Mouse (Mus musculus) thymus, postnatal 0 days (tissue): ENCODE measurements around the gene Igflr1. TPM values are rescaled to one million over a fixed set of nuclear protein-coding genes. Genes with fewer than 3 reads are reported as not detected.

Experiments
- DNase-seq: peaks from one replicate; pipeline ENCODE4 v3.0.0-alpha.2; 2015; ENCODE audit warnings: low spot score
- polyA plus RNA-seq: library from polyadenylated mRNA; unstranded; fragments of >200 nt; fragmentation: Nextera tagmentation; extraction: Ambion mirVana; gene quantifications from 2 replicates; pipeline ENCODE4 v1.2.1, GENCODE M21; 2015

The Igflr1 gene
- polyA plus RNA-seq, 1 experiment from 2014 or later: 7.8 TPM

DNA sequence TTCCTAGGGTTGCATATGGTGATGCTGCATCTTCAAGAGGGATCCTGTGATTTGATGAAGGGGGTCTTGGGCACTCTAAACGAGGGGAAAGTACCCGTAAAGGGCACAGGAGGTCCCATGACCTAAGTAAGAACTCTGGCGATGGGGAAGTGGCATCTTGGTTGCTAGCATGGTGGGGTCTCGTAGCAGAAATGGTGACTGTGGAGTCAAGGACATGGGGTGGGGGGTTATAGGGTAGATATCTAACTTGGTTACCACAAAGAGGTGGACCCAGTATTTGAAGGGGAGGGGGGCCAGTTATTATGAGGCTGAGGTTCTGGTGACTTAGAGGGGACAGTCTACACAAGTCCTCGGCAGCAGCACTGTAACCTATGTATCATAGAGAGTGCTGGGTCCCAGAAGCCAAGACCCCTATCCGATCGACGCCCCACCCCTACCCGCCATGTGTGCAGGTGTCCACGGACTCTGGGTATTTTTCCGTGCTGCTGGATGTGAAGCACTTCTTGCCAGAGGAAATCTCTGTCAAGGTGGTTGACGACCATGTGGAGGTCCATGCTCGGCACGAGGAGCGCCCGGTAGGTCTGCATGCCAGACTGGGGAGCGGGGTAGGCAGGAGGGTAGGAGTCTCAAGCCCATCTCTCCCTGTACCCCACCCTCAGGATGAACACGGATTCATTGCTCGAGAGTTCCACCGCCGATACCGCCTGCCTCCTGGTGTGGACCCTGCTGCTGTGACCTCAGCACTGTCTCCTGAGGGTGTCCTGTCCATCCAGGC, 11.2 kb upstream of the Igflr1 start:
- DNase-seq: no peak

DNA sequence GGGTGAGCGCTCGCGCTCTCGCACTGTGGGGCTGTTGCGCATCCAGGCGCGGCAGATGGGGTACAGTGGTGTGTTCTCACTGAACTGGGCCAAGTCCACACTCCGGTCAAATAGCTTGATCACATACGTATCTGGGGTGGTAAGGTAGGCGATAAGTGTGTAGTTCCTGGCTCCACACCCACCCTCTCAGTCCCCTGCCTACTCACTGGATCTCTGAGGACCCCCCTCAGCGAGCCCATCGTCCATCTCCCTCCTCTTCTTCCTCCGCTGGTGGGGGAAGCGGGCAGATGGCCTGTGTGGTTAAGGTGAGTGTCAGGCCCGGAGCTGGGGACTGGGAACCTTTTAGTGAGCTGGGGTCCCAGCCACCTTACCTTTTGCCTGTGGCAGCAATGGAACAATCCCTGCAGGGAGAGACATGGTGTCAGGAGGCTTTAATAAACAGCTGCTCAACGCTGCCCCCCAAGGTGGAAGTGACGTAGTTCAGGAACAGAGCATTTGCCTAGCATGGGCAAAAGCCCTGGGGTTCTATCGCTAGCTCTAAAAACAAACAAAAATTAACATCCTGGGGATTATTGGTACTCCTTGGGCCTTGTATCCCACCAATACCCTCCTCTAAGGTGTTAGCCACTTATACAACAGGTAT, 8.2 kb upstream of the Igflr1 start:
- DNase-seq: peak; percentile 31

DNA sequence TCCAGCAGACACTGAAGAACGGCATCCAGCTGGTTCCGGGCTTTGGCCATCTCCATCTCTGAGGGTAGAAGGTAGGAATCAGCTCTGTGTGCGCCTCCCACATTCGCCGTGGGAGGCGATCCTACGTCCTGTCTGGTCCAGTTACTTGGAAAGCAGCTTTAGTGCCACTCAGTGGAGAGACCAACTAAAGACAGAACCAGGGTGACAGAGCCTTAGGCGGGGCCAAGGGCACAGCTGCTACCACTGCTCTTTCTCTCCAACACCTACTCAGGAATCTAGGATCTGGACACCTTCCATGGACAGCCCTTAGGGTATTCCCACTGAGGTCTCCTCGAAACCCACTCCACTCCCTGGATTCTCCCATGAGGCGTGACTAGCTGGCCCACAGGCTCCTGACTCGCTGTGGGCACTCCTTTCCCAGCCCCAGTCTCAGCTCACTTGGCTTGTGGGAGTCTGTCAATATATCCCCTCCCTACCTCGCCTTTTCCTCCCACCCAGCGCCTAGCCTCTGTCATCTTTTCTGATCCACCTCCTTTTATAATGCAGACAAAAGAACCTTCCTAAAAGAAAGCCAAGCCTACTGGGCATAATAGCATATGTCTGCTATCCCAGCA, 7.2 kb upstream of the Igflr1 start:
- no peak for DNase-seq

DNA sequence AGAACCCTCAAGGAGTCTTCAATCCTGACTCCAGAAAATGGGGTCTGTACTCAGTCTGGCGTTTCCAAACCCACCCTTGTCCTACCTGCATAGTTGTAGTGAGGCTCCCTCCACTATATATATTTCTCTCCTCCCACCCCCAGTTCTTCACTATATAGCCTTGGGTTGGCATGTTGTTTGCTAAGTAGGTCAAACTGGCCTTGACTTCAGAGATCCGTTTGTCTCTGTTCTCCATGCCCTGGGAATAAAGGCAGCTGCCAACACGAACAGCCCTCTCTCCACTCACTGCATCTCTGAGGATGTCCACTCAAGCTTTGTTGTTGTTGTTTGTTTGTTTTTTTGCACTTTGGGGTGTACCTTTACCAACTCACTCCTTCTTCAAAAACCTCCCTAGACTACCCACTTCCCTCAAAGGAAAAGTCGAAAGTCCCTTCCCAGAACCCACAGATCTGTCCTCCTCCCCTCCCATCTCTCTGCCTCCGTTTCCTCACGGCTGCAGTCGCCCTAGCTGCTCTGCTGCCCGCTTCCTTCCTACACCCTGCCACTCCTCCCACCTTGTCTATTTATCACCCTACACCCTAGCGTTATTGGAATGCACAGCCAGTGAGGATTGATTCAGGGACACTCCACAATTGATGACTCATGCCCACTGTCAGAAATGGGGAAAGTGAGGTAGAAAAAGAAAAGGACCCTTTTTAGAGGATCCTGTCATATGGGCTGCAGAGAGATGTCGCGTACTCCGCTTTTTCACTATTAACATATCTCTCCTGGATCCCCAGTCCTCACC, 6.4 kb upstream of the Igflr1 start:
- peak; percentile 16 for DNase-seq

DNA sequence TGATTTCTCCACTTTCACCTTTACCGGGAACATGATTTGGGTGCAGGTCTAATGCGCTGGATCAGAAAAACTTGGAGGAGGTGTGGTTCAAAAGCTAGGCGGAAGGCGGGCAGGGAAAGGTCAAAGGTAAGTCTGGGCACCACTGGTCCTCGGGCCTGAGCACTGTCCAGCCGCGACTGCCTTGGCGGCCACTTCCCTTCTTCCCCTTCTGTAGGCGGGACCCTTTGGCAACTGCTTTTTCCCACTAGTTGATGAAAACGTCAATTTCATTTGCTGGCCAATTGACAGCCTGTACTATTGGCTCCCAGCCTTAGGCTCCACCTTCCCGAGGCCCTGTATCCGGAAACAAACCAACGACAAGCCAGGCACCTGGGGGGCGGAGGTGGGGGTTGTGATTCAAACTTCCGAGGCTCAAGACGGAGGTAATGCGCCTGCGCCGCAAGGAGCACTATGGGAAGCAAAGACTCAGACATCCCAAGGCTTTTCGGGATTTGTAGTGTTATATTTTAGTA, 5.7 kb upstream of the Igflr1 start, which contains the start of gene Lin37:
Gene Lin37 (minus strand): TSS at position 396 of the 512 bp plus-strand sequence.
- DNase-seq: peak; percentile 96

GRCm38 (mm10) chr7:30560296-30560695, 4.9 kb upstream of the Igflr1 start:
- DNase-seq: no peak

DNA sequence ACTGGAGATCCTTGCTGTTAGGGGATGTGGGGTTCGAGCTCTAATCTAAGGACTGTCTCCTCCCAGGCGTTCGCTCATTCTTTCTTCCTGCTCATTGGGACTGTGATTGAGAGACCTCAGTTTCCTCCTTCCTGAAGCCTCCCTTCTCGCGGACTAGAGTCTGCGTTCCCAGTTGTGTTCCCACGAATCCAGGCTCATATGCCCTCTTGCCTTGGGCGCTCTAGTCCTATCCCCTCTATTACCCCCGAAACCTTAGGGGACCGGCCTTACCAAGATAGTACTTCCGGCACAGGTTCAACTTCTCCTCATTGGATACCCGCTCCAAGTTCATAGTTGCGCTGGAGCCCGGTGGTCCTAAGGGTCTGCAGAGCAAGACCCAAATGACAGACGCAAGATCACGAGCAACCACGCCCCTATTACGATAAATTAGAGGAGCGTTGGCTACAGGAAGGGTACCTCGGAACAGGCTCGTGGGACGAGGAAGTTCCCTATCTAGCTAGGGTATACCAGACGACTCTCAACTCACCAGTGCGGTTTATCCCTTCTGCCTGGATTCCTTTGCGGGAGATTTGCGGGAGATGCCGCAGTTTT, 2.6 kb upstream of the Igflr1 start:
- DNase-seq: no peak

DNA sequence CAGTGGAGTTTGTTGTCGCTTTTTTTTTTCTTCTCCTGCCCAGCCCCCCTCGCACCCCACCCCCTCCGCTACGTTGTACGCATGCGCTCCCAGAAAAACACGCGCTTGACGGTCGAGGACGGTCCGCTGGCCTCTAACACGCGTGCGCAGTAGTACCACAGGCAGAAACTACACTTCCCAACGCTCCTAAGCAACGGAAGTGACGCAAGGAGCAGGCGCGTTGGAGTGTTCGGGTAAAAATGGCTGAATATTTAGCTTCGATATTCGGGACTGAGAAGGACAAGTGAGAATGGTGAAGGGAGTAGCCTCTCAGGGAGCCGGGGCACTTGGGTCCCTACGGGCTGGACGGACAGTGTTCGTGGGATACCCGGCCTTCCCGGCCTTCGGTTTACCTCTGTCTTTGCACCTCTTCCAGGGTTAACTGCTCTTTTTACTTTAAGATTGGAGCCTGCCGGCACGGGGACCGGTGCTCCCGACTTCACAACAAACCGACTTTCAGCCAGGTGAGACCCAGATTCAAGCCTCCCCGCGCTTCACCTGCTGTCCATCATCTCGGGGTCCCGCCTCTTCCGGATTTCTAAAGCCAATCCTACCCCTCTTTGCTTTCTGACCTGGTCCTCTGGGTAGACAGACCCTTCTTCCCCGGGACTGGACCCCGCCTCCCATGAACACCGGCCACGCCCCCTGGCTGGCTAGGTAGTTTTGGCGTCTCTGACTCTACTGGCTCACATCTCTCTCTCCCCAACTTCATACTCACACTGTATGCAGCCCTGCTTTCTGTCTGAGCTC, 1.9 kb upstream of the Igflr1 start, which contains the start of the genes U2af1l4, Gm49396 and Psenen:
Gene U2af1l4 (plus strand): TSS at position 185 of the 789 bp plus-strand sequence.
Gene Gm49396 (plus strand): TSS at position 228 of the 789 bp plus-strand sequence.
Gene Psenen (minus strand): TSS at position 511 of the 789 bp plus-strand sequence.
- DNase-seq: peak; percentile 98

GRCm38 (mm10) chr7:30563906-30564280, 1.3 kb upstream of the Igflr1 start:
- peak; percentile 50 for DNase-seq

GRCm38 (mm10) chr7:30566033-30566432, 806 bp downstream of the Igflr1 start:
- no peak for DNase-seq

DNA sequence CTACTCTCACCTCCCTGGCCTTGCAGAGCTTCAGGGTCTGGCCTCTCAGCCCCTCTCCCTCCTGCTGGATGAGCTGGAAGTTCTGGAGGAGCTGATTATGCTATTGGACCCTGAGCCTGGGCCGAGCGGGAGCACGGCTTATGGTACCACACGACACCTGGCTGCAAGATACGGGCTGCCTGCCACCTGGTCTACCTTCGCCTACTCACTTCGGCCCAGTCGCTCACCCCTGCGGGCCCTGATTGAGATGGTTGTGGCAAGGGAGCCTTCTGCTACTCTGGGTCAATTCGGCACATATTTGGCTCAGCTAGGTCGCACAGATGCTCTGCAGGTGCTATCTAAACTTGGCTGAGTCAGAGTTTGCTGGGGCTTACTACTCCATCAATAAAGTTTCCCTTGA, 2.3 kb downstream of the Igflr1 start:
- no peak for DNase-seq

- no peak for DNase-seq
These were observed 7.2 kb downstream of the Igflr1 start for GRCm38 (mm10) chr7:30572389-30572788.

DNA sequence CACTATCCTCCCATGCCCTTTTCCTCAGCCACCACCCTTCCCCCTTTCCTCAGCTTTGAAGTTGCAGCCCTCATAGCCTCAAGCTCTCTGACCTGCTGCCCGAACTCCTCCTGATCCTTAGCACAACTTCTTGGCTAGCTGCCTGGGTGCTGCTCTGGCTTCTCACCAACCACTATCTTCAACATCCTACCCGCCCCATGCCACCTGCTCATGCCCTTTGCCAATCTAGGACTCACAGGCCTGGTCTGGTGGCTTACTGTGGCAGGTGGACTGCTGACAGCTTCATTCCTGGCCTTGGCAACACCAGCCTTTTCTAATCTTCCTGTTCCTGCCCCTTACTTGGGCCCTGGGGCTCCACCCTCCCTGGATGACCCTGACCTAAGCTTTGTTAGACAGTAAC, 7.7 kb downstream of the Igflr1 start:
- DNase-seq: no peak

DNA sequence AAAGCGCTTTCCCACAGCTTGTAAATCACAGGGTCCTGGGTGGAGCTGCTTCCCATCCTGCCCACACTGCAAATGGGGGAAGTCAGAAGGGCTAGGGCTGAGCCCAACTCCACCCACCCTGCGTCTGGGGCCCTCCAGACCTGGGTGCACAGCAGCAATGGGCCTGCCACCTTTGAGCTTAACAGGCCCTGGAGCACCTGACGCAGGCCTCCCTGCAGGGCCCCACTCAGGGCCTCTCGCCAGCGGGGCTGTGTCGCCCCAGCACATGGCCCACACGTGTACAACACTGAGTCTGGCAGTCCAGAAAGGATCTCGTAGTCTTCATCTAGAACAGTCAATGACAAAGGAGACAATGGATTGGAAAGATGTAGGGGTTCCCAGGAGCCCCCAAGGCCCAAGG, 14.7 kb downstream of the Igflr1 start:
- no peak for DNase-seq

DNA sequence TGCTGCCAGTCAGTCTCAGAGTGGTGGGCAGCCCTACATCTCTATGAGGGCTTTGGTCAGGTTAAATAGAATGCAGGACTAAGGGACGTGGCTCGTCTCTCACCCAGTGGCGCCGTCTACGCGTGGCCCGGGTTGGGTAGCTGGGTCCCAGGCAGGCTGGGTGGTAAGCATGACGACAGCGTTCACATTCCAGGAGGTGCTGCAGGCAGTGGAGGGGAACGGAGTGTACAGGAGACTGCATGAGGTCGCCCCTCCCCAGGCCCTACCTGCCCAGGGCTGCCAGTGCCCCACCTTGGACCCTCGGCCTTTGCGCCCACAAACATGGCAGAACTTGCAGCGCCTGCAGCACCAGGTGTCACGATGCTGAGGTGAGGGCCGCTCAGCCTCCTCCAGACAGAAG, 16.3 kb downstream of the Igflr1 start:
- DNase-seq: no peak

GRCm38 (mm10) chr7:30584339-30584738, 19.1 kb downstream of the Igflr1 start:
- DNase-seq: no peak

DNA sequence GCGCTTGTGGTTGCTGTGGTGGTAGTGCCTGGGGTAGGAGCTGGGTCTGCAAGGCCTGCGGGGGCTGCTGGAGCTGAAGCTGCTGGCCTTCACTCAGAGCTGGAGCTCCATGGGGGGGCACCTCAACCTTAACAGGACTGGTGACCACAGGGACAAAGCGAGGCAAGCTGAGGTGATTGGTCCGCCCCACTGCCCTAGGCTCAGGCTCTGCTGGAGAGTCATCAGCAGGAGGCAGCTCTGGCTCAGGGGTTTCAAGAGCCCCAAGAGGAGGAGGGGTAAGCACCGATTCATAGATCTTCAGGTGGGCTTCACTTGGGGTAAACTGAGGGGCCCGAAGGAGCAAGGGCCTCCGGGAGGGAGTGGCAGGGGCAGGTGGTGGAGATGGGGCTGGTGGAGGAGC, 19.9 kb downstream of the Igflr1 start:
- DNase-seq: no peak

- DNase-seq: no peak
These were observed 21.3 kb downstream of the Igflr1 start for GRCm38 (mm10) chr7:30586455-30587020.

GRCm38 (mm10) chr7:30587842-30588667, 22.8 kb downstream of the Igflr1 start:
- no peak for DNase-seq
